Mouse (Mus musculus) ovary, postnatal 36 days (tissue): ENCODE results near the gene Rbp4.

ENCODE experiments used
- DNase-seq: peaks from one replicate; pipeline ENCODE4 v3.0.0; 2022; ENCODE audit warnings: low spot score, mixed read lengths

Rbp4 gene

DNA sequence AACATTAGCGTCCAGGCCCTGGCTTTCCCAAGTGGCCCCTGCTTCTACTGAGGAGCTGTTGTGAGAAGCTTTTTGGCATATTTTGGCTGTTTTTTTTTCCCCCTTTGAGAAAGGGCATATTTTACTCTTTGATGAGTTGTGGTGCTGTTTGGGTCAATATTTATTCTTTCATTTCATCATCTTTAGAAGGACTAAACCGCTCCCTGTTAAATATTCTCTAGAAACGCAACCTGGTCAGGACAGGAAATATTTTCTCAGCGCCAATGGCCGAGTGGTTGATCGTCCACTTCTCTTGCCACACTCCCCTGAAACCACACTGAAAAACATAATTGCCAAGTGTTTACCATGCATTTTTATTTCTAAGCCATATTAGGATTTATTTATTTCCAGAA is at the start of gene Rbp4:
Gene Rbp4 (minus strand): TSS at position 63 of the 392 bp plus-strand sequence.
- no peak for DNase-seq

DNA sequence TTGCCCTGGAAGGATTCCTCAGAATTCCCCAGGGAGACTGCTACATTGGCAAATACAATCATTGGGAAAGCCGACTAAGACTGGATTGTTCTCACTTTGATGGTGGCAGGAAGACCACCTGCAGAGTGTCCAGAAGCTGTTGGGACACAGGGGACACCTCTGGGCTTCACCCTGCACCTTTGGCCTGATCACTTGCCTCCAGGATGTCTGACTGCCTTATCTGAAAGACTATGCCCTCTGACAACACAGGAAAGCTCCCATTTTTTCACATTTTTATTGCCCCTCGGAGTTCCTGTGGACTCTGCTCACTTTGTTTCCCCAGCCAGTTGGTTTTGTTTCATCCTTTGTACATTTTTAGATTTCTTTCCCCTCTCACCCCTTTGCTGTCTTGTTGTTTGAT is 39.6 kb upstream of the Rbp4 start:
- DNase-seq, result no peak

- DNase-seq, result no peak
Measured at GRCm38 (mm10) chr19:38161648-38162354, 36.7 kb upstream of the Rbp4 start.

DNA sequence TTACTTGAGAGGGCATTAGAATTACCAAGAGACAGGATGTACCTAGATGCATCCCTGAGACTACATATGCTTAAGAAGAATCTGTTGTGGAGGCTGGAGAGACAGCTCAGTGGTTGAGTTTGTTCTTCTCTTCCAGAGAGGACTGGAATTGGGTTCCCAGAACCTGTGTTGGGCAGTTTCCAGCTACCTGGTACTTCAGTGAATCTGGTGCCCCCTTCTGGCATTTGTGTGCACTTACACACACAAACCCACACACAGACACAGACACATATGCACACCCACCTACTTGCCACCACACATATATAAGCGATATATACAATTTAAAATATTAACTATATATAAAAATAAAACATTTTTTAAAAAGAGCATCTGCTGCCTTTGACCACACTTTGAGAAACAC is 31.2 kb upstream of the Rbp4 start:
- DNase-seq, result no peak

- DNase-seq, result no peak
Measured at GRCm38 (mm10) chr19:38143540-38144271, 18.6 kb upstream of the Rbp4 start.

- no peak for DNase-seq
Measured at GRCm38 (mm10) chr19:38134806-38135205, 9.7 kb upstream of the Rbp4 start.

GRCm38 (mm10) chr19:38133986-38134385 is 8.9 kb upstream of the Rbp4 start:
- DNase-seq, result no peak

DNA sequence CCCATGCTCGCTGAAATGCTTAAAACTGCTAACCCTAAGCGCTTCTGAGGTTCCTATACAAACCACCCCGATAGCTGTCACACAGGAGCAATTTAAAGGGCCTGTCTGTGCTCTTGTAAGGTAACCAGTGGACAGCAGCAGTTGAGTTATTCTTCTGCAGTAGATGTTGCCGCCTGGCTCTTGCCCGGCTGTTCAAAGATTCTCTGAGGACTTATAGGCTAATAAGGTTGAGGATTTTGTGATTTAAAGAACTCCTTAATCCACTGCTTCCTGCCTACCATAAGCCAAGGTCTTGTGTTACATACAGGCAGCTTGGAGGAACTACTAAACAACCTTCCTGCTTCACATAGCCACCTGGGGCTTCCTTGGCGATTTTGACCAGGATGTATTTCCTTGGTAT is 7.4 kb upstream of the Rbp4 start, which contains the start of gene Pde6c:
Gene Pde6c (plus strand): TSS at position 301 of the 400 bp plus-strand sequence.
- DNase-seq, result no peak

DNA sequence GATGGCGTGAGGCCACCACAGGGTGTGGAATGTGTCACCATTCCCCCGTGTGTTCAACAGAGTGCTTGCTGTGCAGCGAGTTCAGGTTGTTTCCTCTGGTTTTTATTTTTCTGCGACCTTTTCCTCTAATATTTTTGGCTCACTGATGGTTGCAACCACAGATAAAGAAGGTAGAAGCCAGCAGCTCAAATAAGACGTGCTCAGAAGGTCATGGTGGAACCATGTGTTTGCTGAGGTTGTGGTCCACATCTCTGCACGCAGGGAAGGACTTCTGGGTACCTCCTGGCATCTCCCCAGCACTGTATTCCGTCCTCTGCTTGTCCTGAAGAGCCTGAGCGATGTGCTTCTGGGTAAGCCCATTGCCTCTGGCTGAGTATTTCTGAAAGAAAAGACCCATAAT is 1.6 kb upstream of the Rbp4 start:
- DNase-seq, result no peak

DNA sequence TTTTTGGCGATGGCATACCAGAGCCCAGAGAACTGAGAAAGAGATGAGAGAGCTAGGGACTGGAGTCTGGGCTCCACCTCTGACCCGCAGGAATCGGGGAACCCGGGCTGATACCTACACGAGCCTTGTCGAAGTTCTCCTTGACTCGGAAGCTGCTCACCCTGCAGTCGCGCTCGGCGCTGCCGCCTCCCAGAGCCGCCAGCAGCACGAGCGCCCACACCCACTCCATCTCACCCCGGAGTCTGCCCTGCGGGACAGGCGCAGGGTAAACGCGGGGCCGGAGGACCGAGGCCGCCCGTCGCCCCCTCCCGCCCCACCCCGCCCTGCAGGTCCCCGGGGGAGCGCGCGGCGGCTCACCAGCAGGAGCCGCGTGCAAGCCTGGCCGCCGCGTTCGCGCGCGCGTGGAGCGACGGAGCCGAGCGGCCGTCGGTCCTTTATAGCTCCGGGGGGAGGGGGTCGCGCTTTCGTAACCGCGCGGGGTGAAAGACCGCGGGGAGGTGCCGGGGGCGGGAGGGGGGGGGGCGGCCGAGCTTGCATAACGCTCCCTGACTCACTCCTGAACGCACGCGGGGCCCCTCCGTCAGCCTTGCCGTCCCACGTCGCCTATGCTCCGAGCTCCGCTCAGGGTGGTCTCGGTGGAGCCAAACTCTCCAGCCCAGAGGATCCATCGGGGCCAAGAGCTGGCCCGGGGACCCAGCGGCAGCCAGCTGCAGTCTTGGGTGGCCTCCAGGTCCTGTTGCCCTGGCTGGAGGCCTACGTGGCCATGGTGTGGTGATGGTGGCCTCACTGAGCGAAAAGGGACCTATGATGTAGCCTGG is 471 bp downstream of the Rbp4 start:
- DNase-seq, result peak; percentile 31

DNA sequence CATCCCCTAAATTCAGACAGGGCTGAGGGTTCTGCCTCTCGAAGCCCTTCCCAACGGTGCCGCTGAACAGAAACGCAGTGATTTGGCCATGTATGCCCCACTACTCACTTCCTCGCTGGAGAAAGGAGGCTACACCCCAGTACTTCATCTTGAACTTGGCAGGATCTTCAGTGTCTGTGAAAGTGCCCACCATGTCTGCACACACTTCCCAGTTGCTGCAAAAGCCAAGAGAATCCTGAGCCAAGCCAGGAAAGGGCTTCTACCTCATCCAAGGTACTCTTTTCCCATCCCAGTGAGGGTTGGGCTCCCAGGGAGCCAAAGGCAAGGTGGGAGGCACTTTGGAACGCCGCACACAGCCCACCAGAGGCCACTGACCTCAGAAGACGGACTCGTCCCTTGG is 1.2 kb downstream of the Rbp4 start:
- no peak for DNase-seq

- no peak for DNase-seq
Measured at GRCm38 (mm10) chr19:38120123-38120760, 4.8 kb downstream of the Rbp4 start.

DNA sequence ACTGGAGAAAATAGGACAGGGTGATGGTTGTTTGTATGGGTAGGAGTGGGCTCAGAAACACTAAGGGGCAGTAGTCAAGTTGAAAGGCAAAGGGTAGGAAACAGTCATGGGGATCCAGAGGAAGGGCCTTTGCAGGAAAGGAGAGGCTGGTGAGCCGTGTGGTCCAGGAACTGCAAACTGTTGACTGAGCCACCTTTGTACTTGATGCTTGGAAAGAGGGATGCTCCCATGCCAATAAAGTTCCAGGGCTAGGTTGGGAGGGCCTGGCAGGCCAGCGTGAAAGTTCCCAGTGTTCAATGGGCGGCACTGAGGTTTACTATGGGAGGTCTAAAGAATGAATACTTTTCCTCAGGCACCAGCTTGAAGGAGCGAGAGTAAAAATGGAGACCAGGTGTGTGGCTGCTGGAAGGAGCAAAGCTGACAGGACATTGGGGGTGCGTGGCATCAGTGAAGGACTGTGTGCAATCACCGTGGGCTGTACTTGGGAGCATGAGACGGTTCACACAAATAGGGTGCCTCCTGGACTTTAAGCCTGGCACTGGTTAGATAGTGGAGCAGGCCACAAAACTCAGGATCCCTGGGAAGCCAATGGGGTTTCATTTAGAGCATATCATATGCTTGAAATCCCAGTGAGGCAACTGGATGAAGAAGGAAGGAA is 10.1 kb downstream of the Rbp4 start:
- no peak for DNase-seq

DNA sequence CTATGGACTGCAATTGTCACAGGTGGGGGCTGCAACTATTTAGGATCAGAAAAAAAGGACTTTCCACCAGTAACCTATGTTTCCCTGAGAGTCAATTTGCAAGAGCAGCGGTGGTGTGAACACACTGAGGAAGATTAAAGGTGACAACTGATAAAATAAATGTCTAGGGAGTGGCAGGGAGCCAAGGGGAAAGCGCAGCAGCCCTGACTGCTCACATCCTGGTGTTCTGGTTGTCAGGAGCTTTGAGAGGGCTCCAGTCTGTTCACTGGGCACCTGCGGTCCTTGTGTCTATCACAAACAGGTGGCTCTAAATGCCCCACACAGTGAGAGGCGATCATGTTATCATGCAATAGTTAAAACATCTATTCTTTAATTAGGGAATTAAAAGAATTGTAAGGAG is 12.5 kb downstream of the Rbp4 start:
- no peak for DNase-seq

- no peak for DNase-seq
Measured at GRCm38 (mm10) chr19:38111056-38111455, 14.0 kb downstream of the Rbp4 start.

DNA sequence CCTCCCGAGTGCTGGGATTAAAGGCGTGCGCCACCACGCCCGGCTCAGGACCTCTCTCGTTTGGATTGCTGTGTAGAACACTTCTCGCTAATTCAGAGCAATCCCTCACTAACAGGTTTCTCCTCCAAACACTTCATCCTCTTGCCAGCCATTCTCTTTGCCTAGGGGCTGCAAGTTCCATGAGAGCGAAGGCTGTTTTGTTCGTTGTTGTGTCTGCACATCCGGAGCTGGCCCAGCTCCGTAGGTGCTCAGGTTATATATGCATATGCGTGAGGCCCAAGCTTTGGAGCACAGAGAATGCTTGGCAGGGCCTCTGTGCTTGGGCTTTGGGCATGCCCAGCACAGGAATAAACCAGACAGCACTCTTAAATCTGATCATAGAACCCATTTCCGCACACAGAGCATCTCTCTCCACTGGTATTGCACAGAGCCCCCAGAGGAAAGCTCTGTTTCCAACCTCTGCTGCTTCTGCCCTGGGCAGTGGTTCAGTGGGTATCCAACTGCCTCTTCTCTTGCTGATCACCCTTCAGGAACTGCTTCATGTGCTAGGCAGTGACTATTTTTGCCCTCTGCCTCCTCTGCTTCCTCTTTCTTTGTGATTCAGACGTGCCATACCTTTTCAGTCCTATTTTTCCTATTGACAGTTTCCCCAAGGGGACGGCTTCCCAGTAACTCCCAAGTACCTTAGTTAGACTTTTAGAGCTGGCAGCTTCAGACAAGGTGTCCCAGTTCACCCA is 15.4 kb downstream of the Rbp4 start:
- no peak for DNase-seq

GRCm38 (mm10) chr19:38107871-38108270 is 17.2 kb downstream of the Rbp4 start:
- DNase-seq, result no peak

GRCm38 (mm10) chr19:38096858-38097758 is 28.0 kb downstream of the Rbp4 start, which contains the start of gene Ffar4:
Gene Ffar4 (plus strand): TSS chr19:38097071.
- peak; percentile 21 for DNase-seq

GRCm38 (mm10) chr19:38096231-38096630 is 28.9 kb downstream of the Rbp4 start:
- no peak for DNase-seq

- DNase-seq, result no peak
Measured at GRCm38 (mm10) chr19:38091512-38091985, 33.5 kb downstream of the Rbp4 start.
